In the genomic region with DNA sequence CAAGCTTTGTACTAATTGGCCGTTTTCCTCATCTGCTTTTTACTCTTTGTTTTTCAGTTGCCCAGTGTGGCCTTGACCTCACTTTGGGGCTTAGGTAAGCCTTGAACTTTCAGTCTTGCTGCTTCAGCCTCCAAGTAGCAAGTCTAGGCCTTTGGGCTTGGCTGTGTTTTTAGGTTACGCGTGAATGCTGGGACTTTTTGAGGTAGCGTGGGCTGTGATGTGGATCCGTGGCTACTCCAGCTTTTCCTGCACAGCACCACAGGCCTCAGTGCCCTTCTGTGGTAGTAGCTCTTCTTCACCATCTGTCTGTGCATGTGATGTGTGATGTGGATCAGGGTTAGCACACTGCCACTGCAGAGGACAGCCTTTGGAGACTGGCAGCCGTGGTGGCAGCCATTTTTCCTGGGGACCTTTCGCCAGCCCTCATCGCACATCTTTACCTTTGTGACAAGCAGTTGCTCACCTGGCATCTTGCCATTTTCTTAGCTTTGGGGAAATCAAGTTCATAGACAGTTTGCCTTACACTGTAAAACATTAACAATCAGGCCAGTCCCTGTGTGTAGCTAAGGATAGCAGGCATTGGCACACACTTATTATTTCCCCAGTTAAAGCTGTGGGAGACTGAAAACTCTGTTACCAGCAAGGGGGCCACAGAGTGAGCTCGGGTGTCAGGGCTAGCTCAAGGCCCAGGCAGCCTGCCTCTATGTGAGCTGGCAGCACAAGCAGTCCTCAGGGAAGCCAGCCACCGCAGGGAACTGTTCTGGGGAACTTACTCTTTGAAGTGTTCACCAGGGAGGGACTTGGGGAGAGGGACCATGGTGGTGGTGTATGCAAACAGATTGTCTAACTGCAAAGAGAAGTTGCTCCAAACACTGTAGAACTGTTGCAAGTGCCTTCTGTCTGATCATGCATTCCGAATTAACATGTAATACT, we compare ENCODE assay signal across 10 mouse cellular contexts.
DNase-seq lines count a peak whose midpoint lies in the region; ATAC-seq and TF ChIP-seq lines count a peak whose summit lies in the region.
"Had no signal": no experiment of that assay in that cellular context is flagged by ENCODE, and none has a peak within 500 bp of the region (broad histone marks: within the 10 kb centered on the region; RNA-seq: fewer than 3 reads in every experiment).

No protein-coding gene starts in this region.

- DNase-seq in adrenal gland, postnatal 14 days, result peak; percentile 50
- DNase-seq in adrenal gland, adult 8-10 months, result no peak
- DNase-seq in left cerebral cortex, postnatal 14 days (ENCODE audit: low spot score in 2 of 2), result peak; percentile 40 to 60
- DNase-seq in left cerebral cortex, adult 11 months (ENCODE audit: low spot score), result no peak
- DNase-seq in forebrain, postnatal 0 days, result no peak
- no peak for DNase-seq in left cerebral cortex, postnatal 10 days (ENCODE audit: extremely low spot score in 1 of 2, low spot score in 2 of 2)
- DNase-seq: cerebellum, postnatal 25 days; lung, postnatal 14 days had no signal

- H3K9ac ChIP-seq in forebrain, postnatal 0 days, result no peak overlapping the region
- H3K9ac ChIP-seq in midbrain, embryonic 13.5 days (replicated peaks), result no peak overlapping the region

- H3K27me3 ChIP-seq in forebrain, postnatal 0 days (ENCODE audit: insufficient read depth, low read length), result no peaks in the 10 kb centered on the region
- H3K27me3 ChIP-seq in midbrain, embryonic 13.5 days, result no peaks in the 10 kb centered on the region

- no peak overlapping the region for H3K4me2 ChIP-seq in forebrain, postnatal 0 days (ENCODE audit: low read depth)
- H3K4me2 ChIP-seq in midbrain, embryonic 13.5 days (replicated peaks), result no peak overlapping the region

- no peaks in the 10 kb centered on the region for H3K36me3 ChIP-seq in forebrain, postnatal 0 days (ENCODE audit: insufficient read depth)
- no peaks in the 10 kb centered on the region for H3K36me3 ChIP-seq in midbrain, embryonic 13.5 days

- TF ChIP-seq CTCF in forebrain, postnatal 0 days (IDR thresholded peaks at IDR 0.05; ENCODE audit: low read depth), result no peak

- H3K27ac ChIP-seq in forebrain, postnatal 0 days (ENCODE audit: low read depth, low read length), result peak overlapping the region; percentile 15; the same call in 1 of the 2 replicates
- peak overlapping the region; percentile 62 for H3K27ac ChIP-seq in midbrain, embryonic 13.5 days

- peak; percentile 40 for ATAC-seq in forebrain, postnatal 0 days
- no peak for ATAC-seq in midbrain, embryonic 13.5 days
- no peak for ATAC-seq in megakaryocyte, adult 5-6 weeks (ENCODE audit: poor library complexity, severe bottlenecking)

- H3K9me3 ChIP-seq in forebrain, postnatal 0 days (ENCODE audit: low read length), result no peaks in the 10 kb centered on the region
- H3K9me3 ChIP-seq in midbrain, embryonic 13.5 days, result no peaks in the 10 kb centered on the region

- peaks cover 29% of the 10 kb centered on the region for H3K4me1 ChIP-seq in forebrain, postnatal 0 days (ENCODE audit: insufficient read depth)
- peaks cover 63% of the 10 kb centered on the region for H3K4me1 ChIP-seq in midbrain, embryonic 13.5 days (replicated peaks)

- H3K4me3 ChIP-seq in forebrain, postnatal 0 days (ENCODE audit: low read depth, low read length), result no peak overlapping the region
- H3K4me3 ChIP-seq in midbrain, embryonic 13.5 days (replicated peaks), result no peak overlapping the region

- intact Hi-C loops in left cerebral cortex, postnatal 14 days (cut with DNase I), result no loop called here
- intact Hi-C loops in left cerebral cortex, postnatal 10 days (cut with DNase I), result no loop called here

- 49% methylated on average over 11 of the region's 11 CpGs for WGBS in forebrain, postnatal 0 days
- WGBS in midbrain, embryonic 13.5 days, result 74% methylated on average over 11 of the region's 11 CpGs

Comparison
In these comparisons a context has a peak if more than half of its experiments do, and no peak if none do; other contexts are left out.
1. DNase-seq: peak in adrenal gland, postnatal 14 days (single experiment) and left cerebral cortex, postnatal 14 days (2 of 2); none in adrenal gland, adult 8-10 months (single experiment), left cerebral cortex, adult 11 months (single experiment), forebrain, postnatal 0 days (single experiment) and left cerebral cortex, postnatal 10 days (0 of 2).